Mouse (Mus musculus) liver, adult 2 months (tissue): ENCODE measurements around the gene Fat3.

Experiments used
- CTCF ChIP-seq: fragments of 200-500 bp; IDR thresholded peaks from 2 replicates; pipeline ENCODE4 v1.5.1; 2011; ENCODE audit warnings: low read depth, low read length, control low read depth
- POLR2A ChIP-seq: fragments of 200-500 bp; IDR thresholded peaks from 2 replicates; pipeline ENCODE4 v1.6.1; 2011; ENCODE audit warnings: low read length, control low read depth; ENCODE audit not compliant: insufficient read depth; ENCODE audit errors: extremely low read depth

DNA sequence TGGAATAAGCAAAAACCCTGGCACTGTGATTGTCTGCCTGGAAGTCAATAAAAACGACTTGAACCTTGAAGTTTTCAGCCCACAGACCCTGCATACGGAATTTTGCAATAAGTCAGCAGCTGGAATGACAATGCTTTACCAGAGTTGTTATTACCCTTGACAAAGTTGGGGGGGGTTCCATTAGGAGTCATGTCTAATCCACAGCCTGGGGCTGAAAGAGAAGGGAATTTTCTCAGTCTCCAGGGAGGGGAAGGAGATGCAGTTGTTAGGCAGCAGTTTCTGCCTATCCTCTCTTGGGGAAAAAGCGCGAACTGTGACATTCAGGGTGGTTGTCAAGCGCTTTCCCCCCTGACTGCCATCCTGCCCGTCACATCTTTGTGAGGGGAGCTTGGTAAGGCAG is 60.4 kb downstream of the Fat3 start:
- TF ChIP-seq CTCF (no peak), POLR2A (no peak)
